Mouse (Mus musculus) midbrain, postnatal 0 days (tissue): Measurements from ENCODE around the gene Id1. TPM values are rescaled to one million over a fixed set of nuclear protein-coding genes. Genes with fewer than 3 reads are reported as not detected.

ENCODE experiments used
- ATAC-seq: fragments of 200-750 bp; cut with Nextera tagmentation; 2 replicates; pipeline ENCODE4 v1.8.0; 2017; ENCODE audit warnings: moderate number of reproducible peaks, mild to moderate bottlenecking, moderate TSS enrichment, moderate library complexity; ENCODE audit not compliant: low FRiP score
- DNase-seq: peaks from one replicate; pipeline ENCODE4 v3.0.0-alpha.2; 2015; ENCODE audit warnings: low spot score
- H3K27ac ChIP-seq: fragments of 300-500 bp; sonication (generic); 2 replicates; pipeline ENCODE4 v1.5.1; 2014; ENCODE audit warnings: low read depth, mild to moderate bottlenecking, low read length, mixed read lengths
- H3K27me3 ChIP-seq: fragments of 300-500 bp; sonication (generic); 2 replicates; pipeline ENCODE4 v1.6.1; 2014; ENCODE audit warnings: low read length, control low read depth, mixed read lengths; ENCODE audit not compliant: insufficient read depth
- H3K36me3 ChIP-seq: fragments of 300-500 bp; sonication (generic); 2 replicates; pipeline ENCODE4 v1.6.1; 2014; ENCODE audit warnings: low read length, control low read depth, mixed read lengths; ENCODE audit not compliant: insufficient read depth
- H3K4me1 ChIP-seq: fragments of 300-500 bp; sonication (generic); 2 replicates; pipeline ENCODE4 v1.6.1; 2014; ENCODE audit warnings: mild to moderate bottlenecking, control low read depth, antibody characterized with exemption, low read length, mixed read lengths; ENCODE audit not compliant: insufficient read depth
- H3K4me2 ChIP-seq: fragments of 300-500 bp; sonication (generic); 2 replicates; pipeline ENCODE4 v1.6.1; 2014; ENCODE audit warnings: low read depth, mild to moderate bottlenecking, low read length, mixed read lengths; ENCODE audit not compliant: poor library complexity, severe bottlenecking
- H3K4me3 ChIP-seq: fragments of 300-500 bp; sonication (generic); 2 replicates; pipeline ENCODE4 v1.5.1; 2014; ENCODE audit warnings: low read depth, mild to moderate bottlenecking, low read length, moderate library complexity
- H3K9ac ChIP-seq: fragments of 300-500 bp; sonication (generic); replicated peaks from 2 replicates; pipeline ENCODE4 v1.6.1; 2014; ENCODE audit warnings: mild to moderate bottlenecking, low read length, moderate library complexity, mixed read lengths; ENCODE audit not compliant: poor library complexity, severe bottlenecking
- H3K9me3 ChIP-seq: fragments of 300-500 bp; sonication (generic); 2 replicates; pipeline ENCODE4 v1.6.1; 2016; ENCODE audit warnings: low read length, control low read depth
- CTCF ChIP-seq: IDR thresholded peaks from 2 replicates; pipeline ENCODE4 v1.5.1; 2016; ENCODE audit warnings: antibody characterized with exemption, mild to moderate bottlenecking
- WGBS: fragments of 180-500 bp; shearing (Covaris S2); extraction: QIAGEN DNeasy Blood & Tissue Kit; methylation state at CpG from one replicate; pipeline ENCODE4 v1.1.7; 2014; 5-methylcytosine and 5-hydroxymethylcytosine counted together
- polyA plus RNA-seq: library from polyadenylated mRNA; unstranded; fragments of >200 nt; fragmentation: Nextera tagmentation; extraction: Ambion mirVana; gene quantifications from 2 replicates; pipeline ENCODE4 v1.2.1, GENCODE M21; 2015
- total RNA-seq: library from RNA; depleted of rRNA; stranded (reverse); fragments of >200 nt; gene quantifications from 2 replicates; pipeline ENCODE4 v1.2.3, GENCODE M21; 2014

Gene Id1
- total and polyA plus RNA-seq, 2 experiments from 2014 or later, result 58.3 to 71.7 TPM

DNA sequence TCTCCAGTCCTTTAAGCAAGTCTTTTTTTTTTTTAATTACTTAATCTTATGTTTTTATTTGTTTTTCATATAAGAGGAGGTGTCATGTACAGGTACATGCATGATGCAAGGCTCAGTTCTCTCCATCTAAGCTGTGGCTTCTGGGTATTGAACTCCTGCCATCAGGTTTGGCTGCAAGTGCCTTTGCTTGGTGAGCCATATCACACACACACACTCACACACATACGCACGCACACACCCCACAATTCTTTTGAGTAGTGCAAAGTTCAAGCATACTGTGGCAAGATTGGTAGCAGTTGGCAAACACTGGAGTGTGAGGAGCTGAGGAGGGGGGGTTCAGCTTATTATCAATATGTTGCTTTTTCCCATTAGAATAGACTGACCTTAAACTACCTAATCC lies 2.9 kb upstream of the Id1 start:
- TF ChIP-seq CTCF, result no peak
- Histone ChIP-seq H3K27ac (no peak overlapping the region), H3K4me1 (peaks cover 3% of the 10 kb centered on the region; the same call in 1 of the 2 replicates), H3K9me3 (no peaks in the 10 kb centered on the region), H3K36me3 (no peaks in the 10 kb centered on the region), H3K9ac (no peak overlapping the region), H3K4me2 (no peak overlapping the region), H3K27me3 (no peaks in the 10 kb centered on the region), H3K4me3 (no peak overlapping the region)
- no peak for ATAC-seq
- 91% methylated on average over 2 of the region's 2 CpGs for WGBS
- DNase-seq, result no peak

DNA sequence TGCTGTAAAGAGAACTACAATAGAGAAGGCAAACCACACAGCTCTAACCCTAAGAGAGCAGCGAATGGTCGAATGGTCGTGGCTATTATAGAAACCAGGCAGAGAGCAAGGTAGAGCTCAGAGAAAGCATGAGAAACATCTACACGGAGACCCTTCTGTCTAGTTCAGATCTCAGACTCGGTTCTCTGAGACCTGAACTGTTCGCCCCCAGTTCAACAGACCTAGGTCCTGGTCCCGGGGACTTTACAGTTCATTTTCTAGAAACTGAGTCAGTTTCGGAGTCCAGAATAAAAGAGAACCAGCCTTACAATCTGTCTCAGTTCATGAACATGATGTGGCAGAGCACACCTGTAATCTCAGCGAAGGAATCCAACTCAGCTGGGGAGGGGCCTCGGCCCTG lies 1.6 kb upstream of the Id1 start:
- Histone ChIP-seq H3K9me3 (no peaks in the 10 kb centered on the region), H3K27me3 (no peaks in the 10 kb centered on the region), H3K4me1 (peaks cover 3% of the 10 kb centered on the region; the same call in 1 of the 2 replicates), H3K4me3 (peak overlapping the region; percentile 45), H3K9ac (no peak overlapping the region; the same call in 1 of the 2 replicates), H3K36me3 (no peaks in the 10 kb centered on the region), H3K27ac (no peak overlapping the region; the same call in 1 of the 2 replicates), H3K4me2 (peak overlapping the region; percentile 85)
- TF ChIP-seq CTCF, result no peak
- 9% methylated on average over 10 of the region's 10 CpGs for WGBS
- ATAC-seq (peak; percentile 18; the same call in 1 of the 2 replicates), DNase-seq (no peak)

DNA sequence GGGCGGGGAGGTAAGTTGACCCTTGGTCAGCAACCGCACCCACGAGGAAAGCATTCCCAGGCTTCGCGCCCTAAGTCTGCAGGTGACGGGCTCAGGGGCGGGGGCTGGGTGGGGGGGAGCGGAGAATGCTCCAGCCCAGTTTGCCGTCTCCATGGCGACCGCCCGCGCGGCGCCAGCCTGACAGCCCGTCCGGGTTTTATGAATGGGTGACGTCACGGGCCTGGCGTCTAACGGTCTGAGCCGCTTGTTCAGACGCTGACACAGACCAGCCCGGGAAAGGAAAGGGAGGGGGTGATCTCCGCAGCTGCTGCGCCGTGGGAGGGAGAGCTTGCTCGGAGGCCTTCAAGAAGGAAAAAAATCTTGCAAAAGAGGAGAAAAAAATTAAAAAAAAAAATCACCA lies 1.1 kb upstream of the Id1 start:
- ATAC-seq, result peak; percentile 90
- Histone ChIP-seq H3K9ac (no peak overlapping the region; the same call in 1 of the 2 replicates), H3K4me2 (peak overlapping the region; percentile 85), H3K4me3 (peak overlapping the region; percentile 45), H3K36me3 (no peaks in the 10 kb centered on the region), H3K27ac (peak overlapping the region; percentile 57), H3K4me1 (peaks cover 3% of the 10 kb centered on the region; the same call in 1 of the 2 replicates), H3K27me3 (no peaks in the 10 kb centered on the region), H3K9me3 (no peaks in the 10 kb centered on the region)
- under 1% methylated on average over 28 of the region's 28 CpGs for WGBS
- DNase-seq, result peak; percentile 96
- TF ChIP-seq CTCF, result no peak

GRCm38 (mm10) chr2:152736748-152737147 lies 697 bp downstream of the Id1 start:
- peak; percentile 32 for DNase-seq
- ATAC-seq, result no peak
- Histone ChIP-seq H3K36me3 (no peaks in the 10 kb centered on the region), H3K27ac (peak overlapping the region; percentile 66), H3K4me2 (peak overlapping the region; percentile 85), H3K9ac (peak overlapping the region; percentile 60), H3K27me3 (no peaks in the 10 kb centered on the region), H3K4me1 (peaks cover 3% of the 10 kb centered on the region; the same call in 1 of the 2 replicates), H3K9me3 (no peaks in the 10 kb centered on the region), H3K4me3 (peak overlapping the region; percentile 45)
- 1% methylated on average over 22 of the region's 22 CpGs for WGBS
- TF ChIP-seq CTCF, result no peak

DNA sequence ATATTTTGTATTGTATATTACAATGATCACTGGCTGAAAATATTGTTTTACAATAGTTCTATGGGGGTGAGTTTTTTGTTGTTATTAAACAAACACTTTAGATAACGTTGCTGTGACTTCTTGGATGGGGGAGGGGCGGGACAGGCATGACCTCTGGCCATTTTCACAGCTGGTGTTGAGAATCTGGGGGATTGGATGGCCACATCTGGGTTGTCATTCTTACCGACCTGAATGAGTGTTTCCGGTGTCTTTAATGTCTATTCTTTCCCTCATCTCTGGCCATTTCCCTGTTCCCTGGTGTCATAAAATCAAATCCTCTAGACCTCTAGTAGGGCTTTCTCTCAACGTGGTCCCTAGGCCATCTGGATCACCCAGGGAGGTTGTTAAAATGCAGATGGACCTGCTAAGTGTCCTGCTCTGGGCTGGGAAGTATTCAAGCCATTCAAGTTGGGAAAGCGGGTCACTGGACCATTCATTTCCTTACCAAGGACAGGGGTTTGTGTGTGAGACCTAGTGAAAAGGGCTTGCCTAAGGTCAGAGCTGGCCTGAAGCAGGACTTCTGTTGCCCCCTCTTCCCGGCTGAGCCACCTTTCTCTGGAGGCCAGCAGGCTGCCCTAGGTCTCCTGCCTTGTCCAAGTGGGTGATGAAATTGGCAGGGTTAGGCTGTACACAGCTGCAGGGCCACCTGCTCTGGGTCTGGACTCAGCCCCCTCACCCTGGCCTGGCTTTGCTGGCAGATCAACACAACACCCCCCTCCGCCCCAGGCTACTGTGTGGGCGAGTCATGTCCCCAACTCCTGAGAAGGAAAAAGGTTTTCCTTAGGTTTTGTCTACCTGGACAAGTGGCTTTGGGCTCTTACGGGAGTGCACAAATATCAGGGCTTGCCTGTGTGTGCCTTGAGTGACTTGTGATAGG lies 1.5 kb downstream of the Id1 start:
- ATAC-seq, result no peak
- no peak for DNase-seq
- Histone ChIP-seq H3K4me3 (peak overlapping the region; percentile 45), H3K4me1 (peaks cover 3% of the 10 kb centered on the region; the same call in 1 of the 2 replicates), H3K4me2 (peak overlapping the region; percentile 85), H3K36me3 (no peaks in the 10 kb centered on the region), H3K9me3 (no peaks in the 10 kb centered on the region), H3K27ac (peak overlapping the region; percentile 21), H3K27me3 (no peaks in the 10 kb centered on the region), H3K9ac (peak overlapping the region; percentile 20; the same call in 1 of the 2 replicates)
- no peak for TF ChIP-seq CTCF
- 23% methylated on average over 10 of the region's 10 CpGs for WGBS

- Histone ChIP-seq H3K27me3 (no peaks in the 10 kb centered on the region), H3K9me3 (no peaks in the 10 kb centered on the region), H3K4me1 (peaks cover 3% of the 10 kb centered on the region; the same call in 1 of the 2 replicates), H3K4me2 (peak overlapping the region; percentile 34), H3K4me3 (peak overlapping the region; percentile 45), H3K9ac (no peak overlapping the region; the same call in 1 of the 2 replicates), H3K36me3 (no peaks in the 10 kb centered on the region), H3K27ac (peak overlapping the region; percentile 21; the same call in 1 of the 2 replicates)
- no peak for ATAC-seq
- WGBS, result 54% methylated on average over 2 of the region's 2 CpGs
- no peak for DNase-seq
- TF ChIP-seq CTCF, result no peak
These were observed 2.3 kb downstream of the Id1 start for GRCm38 (mm10) chr2:152738341-152738740.
